Mouse (Mus musculus) T-helper 2 cell (primary cell): ENCODE data around the gene Arhgef3.

Experiments used
- in situ Hi-C: fragments of 300-600 bp; cut with MboI, MseI; formaldehyde crosslinking; loops from one replicate; pipeline ENCODE4 v1.15.1; 2025; ENCODE audit warnings: high pct_unique_total_duplicates

The Arhgef3 gene

GRCm38 (mm10) chr14:27340682-27341415 is 226.2 kb downstream of the Arhgef3 start:
- in situ Hi-C loops: loop anchor here (5.0 to 10.0 kb wide), 2 partner anchors 41 to 146 kb away; no protein-coding TSS in a partner anchor

GRCm38 (mm10) chr14:27341486-27341885 is 226.8 kb downstream of the Arhgef3 start:
- in situ Hi-C loops: loop anchor here (5.0 to 10.0 kb wide), 2 partner anchors 41 to 147 kb away; no protein-coding TSS in a partner anchor

GRCm38 (mm10) chr14:27342451-27342850 is 227.8 kb downstream of the Arhgef3 start:
- in situ Hi-C loops: loop anchor here (5.0 to 10.0 kb wide), 2 partner anchors 40 to 148 kb away; no protein-coding TSS in a partner anchor

GRCm38 (mm10) chr14:27344250-27344990 is 229.7 kb downstream of the Arhgef3 start:
- in situ Hi-C loops: loop anchor here (5.0 to 10.0 kb wide), 2 partner anchors 38 to 150 kb away; no protein-coding TSS in a partner anchor

- in situ Hi-C loops: loop anchor here (10.0 kb wide), 1 partner anchor 150 kb away; no protein-coding TSS in a partner anchor
Measured at GRCm38 (mm10) chr14:27345051-27345885, 230.6 kb downstream of the Arhgef3 start.

GRCm38 (mm10) chr14:27347224-27347623 is 232.5 kb downstream of the Arhgef3 start:
- in situ Hi-C loops: loop anchor here (10.0 kb wide), 1 partner anchor 152 kb away; no protein-coding TSS in a partner anchor

GRCm38 (mm10) chr14:27347666-27348065 is 233.0 kb downstream of the Arhgef3 start:
- in situ Hi-C loops: loop anchor here (10.0 kb wide), 1 partner anchor 153 kb away; no protein-coding TSS in a partner anchor

GRCm38 (mm10) chr14:27348088-27348487 is 233.4 kb downstream of the Arhgef3 start:
- in situ Hi-C loops: loop anchor here (10.0 kb wide), 1 partner anchor 153 kb away; no protein-coding TSS in a partner anchor

GRCm38 (mm10) chr14:27348656-27349055 is 234.0 kb downstream of the Arhgef3 start:
- in situ Hi-C loops: loop anchor here (10.0 kb wide), 1 partner anchor 154 kb away; no protein-coding TSS in a partner anchor

- in situ Hi-C loops: loop anchor here (10.0 kb wide), 1 partner anchor 154 kb away; no protein-coding TSS in a partner anchor
Measured at GRCm38 (mm10) chr14:27349120-27349519, 234.4 kb downstream of the Arhgef3 start.

GRCm38 (mm10) chr14:27349828-27350729 is 235.4 kb downstream of the Arhgef3 start:
- in situ Hi-C loops: loop anchor here (5.0 to 10.0 kb wide), 2 partner anchors 118 to 155 kb away; no protein-coding TSS in a partner anchor

GRCm38 (mm10) chr14:27351051-27351475 is 236.4 kb downstream of the Arhgef3 start:
- in situ Hi-C loops: loop anchor here (5.0 kb wide), 1 partner anchor 119 kb away; no protein-coding TSS in a partner anchor

- in situ Hi-C loops: loop anchor here (5.0 kb wide), 1 partner anchor 119 kb away; no protein-coding TSS in a partner anchor
Measured at GRCm38 (mm10) chr14:27351476-27352079, 236.9 kb downstream of the Arhgef3 start.

GRCm38 (mm10) chr14:27352470-27352869 is 237.8 kb downstream of the Arhgef3 start:
- in situ Hi-C loops: loop anchor here (5.0 kb wide), 1 partner anchor 120 kb away; no protein-coding TSS in a partner anchor

GRCm38 (mm10) chr14:27355151-27355550 is 240.5 kb downstream of the Arhgef3 start:
- in situ Hi-C loops: no loop called here

- in situ Hi-C loops: no loop called here
Measured at GRCm38 (mm10) chr14:27355937-27356336, 241.2 kb downstream of the Arhgef3 start.

- in situ Hi-C loops: no loop called here
Measured at GRCm38 (mm10) chr14:27357139-27357538, 242.4 kb downstream of the Arhgef3 start.

- in situ Hi-C loops: no loop called here
Measured at GRCm38 (mm10) chr14:27358202-27358601, 243.5 kb downstream of the Arhgef3 start.

- in situ Hi-C loops: no loop called here
Measured at GRCm38 (mm10) chr14:27360849-27361248, 246.2 kb downstream of the Arhgef3 start.
